Mouse (Mus musculus): ENCODE measurements around the gene Adamts17.

- TF ChIP-seq GATA1 (IDR thresholded peaks at IDR 0.05; ENCODE audit: low read length) (no peak), TAL1 (IDR thresholded peaks at IDR 0.05; ENCODE audit: low read length) (no peak)
These were observed 127.1 kb downstream of the Adamts17 start for GRCm38 (mm10) chr7:66966541-66967205.
